7 mouse cellular contexts compared by ENCODE assay signal in genomic region chr19:8837251-8837791, GRCm38 (mm10). TPM values are rescaled to one million over a fixed set of nuclear protein-coding genes. Genes with fewer than 3 reads are reported as not detected.
A peak's percentile ranks its signal among the peaks of the same experiment; 100 is the strongest.
DNase-seq lines count a peak whose midpoint lies in the region; ATAC-seq and TF ChIP-seq lines count a peak whose summit lies in the region.

Bscl2 (plus strand) TSS chr19:8837467.

- peaks cover 38% of the 10 kb centered on the region for H3K4me1 ChIP-seq in bone marrow macrophage, adult 2 months (ENCODE audit: control insufficient read depth, insufficient read depth, low read length)
- peaks cover 32% of the 10 kb centered on the region for H3K4me1 ChIP-seq in embryonic facial prominence, embryonic 15.5 days
- peaks cover 32% of the 10 kb centered on the region for H3K4me1 ChIP-seq in limb, embryonic 13.5 days
- H3K4me1 ChIP-seq in midbrain, embryonic 15.5 days: peaks cover 28% of the 10 kb centered on the region

- ATAC-seq in embryonic facial prominence, embryonic 15.5 days (ENCODE audit: insufficient number of reproducible peaks, low FRiP score, low TSS enrichment, low read depth): peak; percentile 78
- ATAC-seq in limb, embryonic 13.5 days (ENCODE audit: low FRiP score, low read depth): peak; percentile 76
- ATAC-seq in midbrain, embryonic 15.5 days (replicated peaks): peak; percentile 62

- no peaks in the 10 kb centered on the region for H3K27me3 ChIP-seq in embryonic facial prominence, embryonic 15.5 days
- no peaks in the 10 kb centered on the region for H3K27me3 ChIP-seq in limb, embryonic 13.5 days
- H3K27me3 ChIP-seq in midbrain, embryonic 15.5 days (replicated peaks): no peaks in the 10 kb centered on the region

- peak within 1 kb of the TSS; percentile 77 for H3K27ac ChIP-seq in bone marrow macrophage, adult 2 months (ENCODE audit: insufficient read depth, low read depth, low read length)
- H3K27ac ChIP-seq in embryonic facial prominence, embryonic 15.5 days (replicated peaks): peak within 1 kb of the TSS; percentile 98
- peak within 1 kb of the TSS; percentile 96 for H3K27ac ChIP-seq in limb, embryonic 13.5 days
- peak within 1 kb of the TSS; percentile 98 for H3K27ac ChIP-seq in midbrain, embryonic 15.5 days

- no peak for TF ChIP-seq POLR2A in bone marrow macrophage, adult 2 months (IDR thresholded peaks at IDR 0.05; ENCODE audit: borderline replicate concordance, low read depth, low read length)

- peaks cover 34% of the 10 kb centered on the region for H3K36me3 ChIP-seq in embryonic facial prominence, embryonic 15.5 days
- H3K36me3 ChIP-seq in limb, embryonic 13.5 days: peaks cover 41% of the 10 kb centered on the region
- peaks cover 20% of the 10 kb centered on the region for H3K36me3 ChIP-seq in midbrain, embryonic 15.5 days (replicated peaks)

- peak within 1 kb of the TSS; percentile 80 for H3K9ac ChIP-seq in embryonic facial prominence, embryonic 15.5 days
- H3K9ac ChIP-seq in limb, embryonic 13.5 days: peak within 1 kb of the TSS; percentile 80
- peak within 1 kb of the TSS; percentile 89 for H3K9ac ChIP-seq in midbrain, embryonic 15.5 days

- H3K4me3 ChIP-seq in bone marrow macrophage, adult 2 months (ENCODE audit: insufficient read depth, low read length): peak within 1 kb of the TSS; percentile 66
- peak within 1 kb of the TSS; percentile 61 for H3K4me3 ChIP-seq in embryonic facial prominence, embryonic 15.5 days (replicated peaks)
- peak within 1 kb of the TSS; percentile 50 for H3K4me3 ChIP-seq in limb, embryonic 13.5 days
- peak within 1 kb of the TSS; percentile 66 for H3K4me3 ChIP-seq in midbrain, embryonic 15.5 days

- DNase-seq in heart, adult 8-10 months (ENCODE audit: low spot score): peak; percentile 79
- DNase-seq in kidney, adult 9 months: peak; percentile 90
- peak; percentile 67 to 87 for DNase-seq in spleen, adult 18-20 months

- under 1% methylated on average over 38 of the region's 38 CpGs for WGBS in embryonic facial prominence, embryonic 15.5 days
- WGBS in limb, embryonic 13.5 days: under 1% methylated on average over 38 of the region's 38 CpGs
- whole genome bisulfite sequencing in midbrain, embryonic 15.5 days: under 1% methylated on average over 38 of the region's 38 CpGs

- H3K9me3 ChIP-seq in embryonic facial prominence, embryonic 15.5 days (replicated peaks): no peaks in the 10 kb centered on the region
- no peaks in the 10 kb centered on the region for H3K9me3 ChIP-seq in limb, embryonic 13.5 days
- no peaks in the 10 kb centered on the region for H3K9me3 ChIP-seq in midbrain, embryonic 15.5 days

- peak within 1 kb of the TSS; percentile 88 for H3K4me2 ChIP-seq in embryonic facial prominence, embryonic 15.5 days (replicated peaks)
- H3K4me2 ChIP-seq in limb, embryonic 13.5 days (replicated peaks): peak within 1 kb of the TSS; percentile 82
- peak within 1 kb of the TSS; percentile 60 for H3K4me2 ChIP-seq in midbrain, embryonic 15.5 days

- TF ChIP-seq CTCF in bone marrow macrophage, adult 2 months (IDR thresholded peaks at IDR 0.05; ENCODE audit: low read depth, low read length): peak; percentile 47

RNA-seq across cellular contexts. Expression of gene Bscl2, which starts in this region (rescaled TPM):
- polyA plus RNA-seq in bone marrow macrophage, adult 2 months (2012; ENCODE audit: insufficient read depth, insufficient read length, missing spikeins): 77.4 and 81.8 TPM in 2 replicates
- 68.8 and 78.0 TPM in 2 replicates for polyA plus RNA-seq in embryonic facial prominence, embryonic 15.5 days (2015; fragmentation: Nextera tagmentation; extraction: Ambion mirVana)
- total RNA-seq in heart, adult 8-10 months (2022): 10 to 100 TPM; 21.2 to 28.1 (median 24.2) TPM
- 45.2 and 49.3 TPM in 2 replicates for polyA plus RNA-seq in limb, embryonic 13.5 days (2015; fragmentation: Nextera tagmentation; extraction: Ambion mirVana)
- 100 and 105 TPM in 2 replicates for polyA plus RNA-seq in midbrain, embryonic 15.5 days (2015; fragmentation: Nextera tagmentation; extraction: Ambion mirVana)

Comparison
In these comparisons a context has a peak if more than half of its experiments do, and no peak if none do; other contexts are left out.
1. Peak in every context shown above with its lines: DNase-seq, ATAC-seq, H3K4me3 ChIP-seq and H3K27ac ChIP-seq.